Mouse (Mus musculus) limb, embryonic 13.5 days (tissue): ENCODE measurements around the gene Brd3os. TPM values are rescaled to one million over a fixed set of nuclear protein-coding genes. Genes with fewer than 3 reads are reported as not detected.
A peak's percentile ranks its signal among the peaks of the same experiment; 100 is the strongest.

ENCODE experiments used
- ATAC-seq: fragments of 200-750 bp; cut with Nextera tagmentation; 2 replicates; pipeline ENCODE4 v1.8.0; 2017; ENCODE audit warnings: low read depth, moderate number of reproducible peaks, moderate TSS enrichment; ENCODE audit not compliant: low FRiP score
- H3K27ac ChIP-seq: fragments of 300-500 bp; sonication (generic); 2 replicates; pipeline ENCODE4 v1.5.1; 2015; ENCODE audit warnings: inconsistent platforms, mild to moderate bottlenecking, moderate library complexity
- H3K27me3 ChIP-seq: fragments of 300-500 bp; sonication (generic); 2 replicates; pipeline ENCODE4 v1.6.1; 2015; ENCODE audit warnings: mild to moderate bottlenecking, inconsistent platforms
- H3K36me3 ChIP-seq: fragments of 300-500 bp; sonication (generic); 2 replicates; pipeline ENCODE4 v1.6.1; 2015; ENCODE audit warnings: inconsistent platforms, mild to moderate bottlenecking, moderate library complexity
- H3K4me1 ChIP-seq: fragments of 300-500 bp; sonication (generic); 2 replicates; pipeline ENCODE4 v1.6.1; 2015; ENCODE audit warnings: inconsistent platforms
- H3K4me2 ChIP-seq: fragments of 300-500 bp; sonication (generic); replicated peaks from 2 replicates; pipeline ENCODE4 v1.6.1; 2015; ENCODE audit warnings: inconsistent platforms, mild to moderate bottlenecking, moderate library complexity
- H3K4me3 ChIP-seq: fragments of 300-500 bp; sonication (generic); 2 replicates; pipeline ENCODE4 v1.5.1; 2015; ENCODE audit warnings: moderate library complexity, mild to moderate bottlenecking, inconsistent platforms
- H3K9ac ChIP-seq: fragments of 300-500 bp; sonication (generic); 2 replicates; pipeline ENCODE4 v1.6.1; 2015; ENCODE audit warnings: mild to moderate bottlenecking, inconsistent platforms
- H3K9me3 ChIP-seq: fragments of 300-500 bp; sonication (generic); 2 replicates; pipeline ENCODE4 v1.6.1; 2016; ENCODE audit warnings: inconsistent platforms
- WGBS: fragments of 180-500 bp; shearing (Covaris S2); methylation state at CpG from one replicate; pipeline ENCODE4 v1.1.7; 2015; 5-methylcytosine and 5-hydroxymethylcytosine counted together
- polyA plus RNA-seq: library from polyadenylated mRNA; unstranded; fragments of >200 nt; fragmentation: Nextera tagmentation; extraction: Ambion mirVana; gene quantifications from 2 replicates; pipeline ENCODE4 v1.2.1, GENCODE M21; 2015

The Brd3os gene
- polyA plus RNA-seq, 1 experiment from 2014 or later, result 14.8 TPM

- Histone ChIP-seq H3K27me3 (no peaks in the 10 kb centered on the region), H3K36me3 (no peaks in the 10 kb centered on the region), H3K4me1 (peaks cover 42% of the 10 kb centered on the region), H3K27ac (no peak overlapping the region), H3K9me3 (no peaks in the 10 kb centered on the region), H3K4me3 (peak overlapping the region; percentile 90), H3K4me2 (peak overlapping the region; percentile 85), H3K9ac (peak overlapping the region; percentile 80)
- under 1% methylated on average over 57 of the region's 60 CpGs for WGBS
- peak; percentile 1; the same call in 1 of the 2 replicates for ATAC-seq
Observed at GRCm38 (mm10) chr2:27425751-27426405, 16.2 kb upstream of the Brd3os start.

- H3K4me2 ChIP-seq, result peak overlapping the region; percentile 85
- ATAC-seq, result no peak; the same call in none of the 2 replicates
- H3K4me1 ChIP-seq, result peaks cover 40% of the 10 kb centered on the region
- no peaks in the 10 kb centered on the region for H3K9me3 ChIP-seq
- H3K9ac ChIP-seq, result peak overlapping the region; percentile 80
- peak overlapping the region; percentile 90 for H3K4me3 ChIP-seq
- H3K36me3 ChIP-seq, result no peaks in the 10 kb centered on the region
- WGBS, result under 1% methylated on average over 53 of the region's 64 CpGs
- H3K27me3 ChIP-seq, result no peaks in the 10 kb centered on the region
- peak overlapping the region; percentile 70; the same call in 1 of the 2 replicates for H3K27ac ChIP-seq
Observed at GRCm38 (mm10) chr2:27426406-27426854, 15.7 kb upstream of the Brd3os start.

GRCm38 (mm10) chr2:27426855-27427457, 15.2 kb upstream of the Brd3os start, which contains the start of gene Vav2:
TSS of gene Vav2 (minus strand) at chr2:27427033.
- H3K4me2 ChIP-seq, result peak within 1 kb of the TSS; percentile 85
- WGBS, result under 1% methylated on average over 58 of the region's 58 CpGs
- H3K4me1 ChIP-seq, result peaks cover 35% of the 10 kb centered on the region
- no peaks in the 10 kb centered on the region for H3K9me3 ChIP-seq
- H3K9ac ChIP-seq, result peak within 1 kb of the TSS; percentile 80
- H3K27me3 ChIP-seq, result no peaks in the 10 kb centered on the region
- peak within 1 kb of the TSS; percentile 70; the same call in 1 of the 2 replicates for H3K27ac ChIP-seq
- H3K36me3 ChIP-seq, result no peaks in the 10 kb centered on the region
- peak; percentile 92 for ATAC-seq
- peak within 1 kb of the TSS; percentile 90 for H3K4me3 ChIP-seq

- H3K36me3 ChIP-seq, result no peaks in the 10 kb centered on the region
- WGBS, result 0% methylated on average over 4 of the region's 4 CpGs
- no peak overlapping the region for H3K4me3 ChIP-seq
- no peak overlapping the region for H3K27ac ChIP-seq
- peak overlapping the region; percentile 85; the same call in 1 of the 2 replicates for H3K4me2 ChIP-seq
- peaks cover 30% of the 10 kb centered on the region for H3K4me1 ChIP-seq
- no peaks in the 10 kb centered on the region for H3K27me3 ChIP-seq
- no peaks in the 10 kb centered on the region for H3K9me3 ChIP-seq
- no peak overlapping the region for H3K9ac ChIP-seq
- ATAC-seq, result peak; percentile 18; the same call in 1 of the 2 replicates
Observed at GRCm38 (mm10) chr2:27428071-27428470, 14.1 kb upstream of the Brd3os start.

- 84% methylated on average over 7 of the region's 7 CpGs for WGBS
- H3K9ac ChIP-seq, result no peak overlapping the region
- no peak overlapping the region for H3K4me3 ChIP-seq
- H3K27ac ChIP-seq, result no peak overlapping the region
- H3K9me3 ChIP-seq, result no peaks in the 10 kb centered on the region
- H3K4me1 ChIP-seq, result peaks cover 10% of the 10 kb centered on the region
- no peak for ATAC-seq
- no peaks in the 10 kb centered on the region for H3K27me3 ChIP-seq
- H3K4me2 ChIP-seq, result no peak overlapping the region
- H3K36me3 ChIP-seq, result no peaks in the 10 kb centered on the region
Observed at GRCm38 (mm10) chr2:27430621-27431020, 11.5 kb upstream of the Brd3os start.

GRCm38 (mm10) chr2:27432599-27432998, 9.5 kb upstream of the Brd3os start:
- 88% methylated on average over 2 of the region's 2 CpGs for WGBS
- peaks cover 4% of the 10 kb centered on the region for H3K4me1 ChIP-seq
- no peaks in the 10 kb centered on the region for H3K36me3 ChIP-seq
- ATAC-seq, result no peak
- no peaks in the 10 kb centered on the region for H3K27me3 ChIP-seq
- H3K9me3 ChIP-seq, result no peaks in the 10 kb centered on the region
- H3K4me2 ChIP-seq, result no peak overlapping the region
- H3K9ac ChIP-seq, result no peak overlapping the region
- no peak overlapping the region for H3K4me3 ChIP-seq
- no peak overlapping the region for H3K27ac ChIP-seq

GRCm38 (mm10) chr2:27437876-27438275, 4.2 kb upstream of the Brd3os start:
- Histone ChIP-seq H3K9ac (no peak overlapping the region), H3K36me3 (no peaks in the 10 kb centered on the region), H3K9me3 (no peaks in the 10 kb centered on the region), H3K27me3 (no peaks in the 10 kb centered on the region), H3K4me1 (peaks cover 8% of the 10 kb centered on the region), H3K4me3 (no peak overlapping the region), H3K27ac (no peak overlapping the region), H3K4me2 (no peak overlapping the region)
- 58% methylated on average over 1 of the region's 1 CpGs for WGBS
- ATAC-seq, result no peak

- no peak for ATAC-seq
Observed at GRCm38 (mm10) chr2:27438281-27438680, 3.8 kb upstream of the Brd3os start.

GRCm38 (mm10) chr2:27442708-27443449, 755 bp downstream of the Brd3os start:
- Histone ChIP-seq H3K4me1 (peaks cover 17% of the 10 kb centered on the region), H3K4me2 (peak overlapping the region; percentile 84), H3K27ac (no peak overlapping the region), H3K36me3 (peaks cover 35% of the 10 kb centered on the region), H3K9ac (peak overlapping the region; percentile 79), H3K4me3 (peak overlapping the region; percentile 69), H3K27me3 (no peaks in the 10 kb centered on the region), H3K9me3 (no peaks in the 10 kb centered on the region)
- ATAC-seq, result peak; percentile 45
- 32% methylated on average over 20 of the region's 20 CpGs for WGBS

More at GRCm38 (mm10) chr2:27438281-27438680, 3.8 kb upstream of the Brd3os start:
- no peak overlapping the region for H3K27ac ChIP-seq
- no peaks in the 10 kb centered on the region for H3K27me3 ChIP-seq
- no peak overlapping the region for H3K4me3 ChIP-seq
- no peak overlapping the region for H3K4me2 ChIP-seq
- H3K9ac ChIP-seq, result no peak overlapping the region
- H3K9me3 ChIP-seq, result no peaks in the 10 kb centered on the region
- H3K36me3 ChIP-seq, result no peaks in the 10 kb centered on the region
- WGBS, result 17% methylated on average over 11 of the region's 11 CpGs
- H3K4me1 ChIP-seq, result peaks cover 12% of the 10 kb centered on the region

GRCm38 (mm10) chr2:27443450-27443708, 1.3 kb downstream of the Brd3os start:
- Histone ChIP-seq H3K9me3 (no peaks in the 10 kb centered on the region), H3K4me1 (peaks cover 14% of the 10 kb centered on the region), H3K27me3 (no peaks in the 10 kb centered on the region), H3K27ac (no peak overlapping the region), H3K4me2 (peak overlapping the region; percentile 84), H3K36me3 (peaks cover 40% of the 10 kb centered on the region), H3K9ac (peak overlapping the region; percentile 79), H3K4me3 (peak overlapping the region; percentile 69)
- 80% methylated on average over 5 of the region's 5 CpGs for WGBS
- no peak for ATAC-seq

GRCm38 (mm10) chr2:27445910-27446309, 3.8 kb downstream of the Brd3os start:
- no peak for ATAC-seq
- Histone ChIP-seq H3K4me2 (no peak overlapping the region), H3K27me3 (no peaks in the 10 kb centered on the region), H3K4me3 (no peak overlapping the region), H3K36me3 (peaks cover 64% of the 10 kb centered on the region), H3K9ac (no peak overlapping the region), H3K27ac (no peak overlapping the region), H3K9me3 (no peaks in the 10 kb centered on the region), H3K4me1 (peaks cover 13% of the 10 kb centered on the region)
- WGBS, result 88% methylated on average over 3 of the region's 3 CpGs

- Histone ChIP-seq H3K4me3 (no peak overlapping the region), H3K9ac (no peak overlapping the region), H3K36me3 (peaks cover 73% of the 10 kb centered on the region), H3K4me2 (no peak overlapping the region), H3K27ac (no peak overlapping the region), H3K4me1 (peaks cover 13% of the 10 kb centered on the region), H3K27me3 (no peaks in the 10 kb centered on the region), H3K9me3 (no peaks in the 10 kb centered on the region)
- ATAC-seq, result no peak
- WGBS, result 90% methylated on average over 8 of the region's 8 CpGs
Observed at GRCm38 (mm10) chr2:27446812-27447211, 4.7 kb downstream of the Brd3os start.
